ENCODE assay signal across 9 mouse cellular contexts in genomic region chrX:86191614-86192419, GRCm38 (mm10). TPM values are rescaled to one million over a fixed set of nuclear protein-coding genes. Genes with fewer than 3 reads are reported as not detected.
DNase-seq lines count a peak whose midpoint lies in the region; ATAC-seq lines count a peak whose summit lies in the region.
"Had no signal": no experiment of that assay in that cellular context is flagged by ENCODE, and none has a peak within 500 bp of the region (broad histone marks: within the 10 kb centered on the region; RNA-seq: fewer than 3 reads in every experiment).

Nr0b1 (plus strand) TSS chrX:86191764.

- H3K27ac ChIP-seq in limb, embryonic 12.5 days = no peak within 1 kb of the TSS
- H3K27ac ChIP-seq in stomach, embryonic 14.5 days (ENCODE audit: low read length) = no peak within 1 kb of the TSS

- H3K4me2 ChIP-seq in limb, embryonic 12.5 days = peak within 1 kb of the TSS; percentile 70
- H3K4me2 ChIP-seq in stomach, embryonic 14.5 days (replicated peaks; ENCODE audit: low read depth, low read length) = peak within 1 kb of the TSS; percentile 64

- H3K9ac ChIP-seq in limb, embryonic 12.5 days (replicated peaks) = 0 out of 2 replicates have a peak within 1 kb of the TSS, but pooled peaks have one; percentile 8
- H3K9ac ChIP-seq in stomach, embryonic 14.5 days (replicated peaks; ENCODE audit: low read depth, low read length) = no peak within 1 kb of the TSS

- WGBS in limb, embryonic 12.5 days = 16% methylated on average over 53 of the region's 53 CpGs
- WGBS in stomach, embryonic 14.5 days = 24% methylated on average over 43 of the region's 53 CpGs

- H3K36me3 ChIP-seq in limb, embryonic 12.5 days = no peaks in the 10 kb centered on the region
- no peaks in the 10 kb centered on the region for H3K36me3 ChIP-seq in stomach, embryonic 14.5 days (ENCODE audit: control insufficient read depth, insufficient read depth, low read length)

- H3K27me3 ChIP-seq in limb, embryonic 12.5 days = peaks cover 31% of the 10 kb centered on the region
- H3K27me3 ChIP-seq in stomach, embryonic 14.5 days (ENCODE audit: control insufficient read depth, insufficient read depth, low read length) = peaks cover 5% of the 10 kb centered on the region; the same call in 1 of the 2 replicates

- H3K9me3 ChIP-seq in limb, embryonic 12.5 days = no peaks in the 10 kb centered on the region
- H3K9me3 ChIP-seq in stomach, embryonic 14.5 days (ENCODE audit: control insufficient read depth, low read depth, low read length) = no peaks in the 10 kb centered on the region

- H3K4me3 ChIP-seq in limb, embryonic 12.5 days (replicated peaks) = peak within 1 kb of the TSS; percentile 37
- H3K4me3 ChIP-seq in stomach, embryonic 14.5 days (ENCODE audit: low read depth, low read length) = peak within 1 kb of the TSS; percentile 24
- H3K4me3 ChIP-seq: myocyte had no signal

- ATAC-seq in frontal cortex, adult (ENCODE audit: low TSS enrichment) = peak; percentile 65; the same call in 1 of the 2 replicates
- ATAC-seq in limb, embryonic 12.5 days (ENCODE audit: insufficient number of reproducible peaks, insufficient read depth, low FRiP score, low TSS enrichment, low read depth) = 0 out of 2 replicates have a peak, but pooled peaks have one; percentile 37
- ATAC-seq in stomach, embryonic 14.5 days (ENCODE audit: insufficient number of reproducible peaks, insufficient read depth, low FRiP score, low read depth) = no peak; the same call in 1 of the 2 replicates
- no peak for ATAC-seq in CD4-positive, CD25-positive, alpha-beta regulatory T cell, adult 4 months
- no peak for ATAC-seq in megakaryocyte progenitor cell, adult 5-6 weeks (replicated peaks; ENCODE audit: poor library complexity)

- no peaks in the 10 kb centered on the region for H3K4me1 ChIP-seq in limb, embryonic 12.5 days (replicated peaks)
- no peaks in the 10 kb centered on the region for H3K4me1 ChIP-seq in stomach, embryonic 14.5 days (ENCODE audit: control insufficient read depth, insufficient read depth, low read length)

- no peak for DNase-seq in frontal cortex, adult 2 months (ENCODE audit: extremely low spot score in 1 of 2, low spot score in 1 of 2)
- peak; percentile 21 for DNase-seq in right cerebral cortex, postnatal 10 days (ENCODE audit: low spot score in 2 of 2)
- no peak for DNase-seq in right cerebral cortex, adult 18-20 months

RNA-seq across cellular contexts. Expression of gene Nr0b1, which starts in this region (rescaled TPM):
- 0.04 TPM in 1 of 2 replicates, not detected in the other for polyA plus RNA-seq in frontal cortex, adult 2 months (2012; rRNA removed)
- 0.11 TPM in 1 of 2 replicates, not detected in the other for polyA plus RNA-seq in limb, embryonic 12.5 days (2016; fragmentation: Nextera tagmentation; extraction: Ambion mirVana)
- polyA plus RNA-seq in stomach, embryonic 14.5 days (2014; fragmentation: Nextera tagmentation; extraction: Ambion mirVana) = 0.80 and 0.83 TPM in 2 replicates
- polyA plus RNA-seq in CD4-positive, CD25-positive, alpha-beta regulatory T cell, adult 4 months (2017; shearing (Covaris generic)) = not detected
- not detected in 2 replicates for total RNA-seq in megakaryocyte progenitor cell, adult 5-6 weeks (2015)
- not detected in 2 replicates for total RNA-seq in megakaryocyte progenitor cell, adult 5-6 weeks (2017)
- polyA plus RNA-seq: myocyte had no signal

Comparison
In these comparisons a context has a peak if more than half of its experiments do, and no peak if none do; other contexts are left out.
1. DNase-seq: peak in right cerebral cortex, postnatal 10 days (2 of 2); none in frontal cortex, adult 2 months (0 of 2) and right cerebral cortex, adult 18-20 months (single experiment).
2. Peak in ATAC-seq, H3K4me3 ChIP-seq, H3K9ac ChIP-seq and H3K4me2 ChIP-seq in limb, embryonic 12.5 days; RNA of the gene not detected or under 1 TPM.